Mouse (Mus musculus) CH12F3 (cell line): ENCODE data around the gene Flt3.

ENCODE experiments used
- in situ Hi-C: fragments of 300-500 bp; cut with MboI; formaldehyde crosslinking; loops from 2 replicates; pipeline ENCODE4 v1.14.3; 2020; ENCODE audit warnings: low sequenced_read_pairs

Flt3 gene

DNA sequence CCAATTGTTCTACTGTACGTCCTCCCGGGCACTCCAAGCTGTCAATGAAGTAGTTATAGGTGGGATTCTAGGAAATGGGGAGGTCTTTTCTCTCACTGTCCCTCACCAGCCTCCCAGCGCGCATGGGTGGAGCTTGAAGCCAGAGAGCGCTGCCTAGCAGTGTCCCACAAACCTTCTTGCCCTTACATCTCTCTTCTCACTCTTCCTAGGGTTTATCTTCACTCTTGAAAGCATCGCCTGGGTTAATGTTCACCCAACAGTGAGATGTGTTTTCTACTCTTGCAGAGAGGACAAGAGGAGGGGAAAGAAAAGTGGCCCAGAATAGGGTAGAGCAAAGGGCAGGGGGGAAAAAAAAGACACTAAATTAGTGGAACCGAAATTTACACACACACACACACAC lies 83.0 kb downstream of the Flt3 start:
- in situ Hi-C loops = loop anchor here (10.0 kb wide), 1 partner anchor 613 kb away; no protein-coding TSS in a partner anchor

DNA sequence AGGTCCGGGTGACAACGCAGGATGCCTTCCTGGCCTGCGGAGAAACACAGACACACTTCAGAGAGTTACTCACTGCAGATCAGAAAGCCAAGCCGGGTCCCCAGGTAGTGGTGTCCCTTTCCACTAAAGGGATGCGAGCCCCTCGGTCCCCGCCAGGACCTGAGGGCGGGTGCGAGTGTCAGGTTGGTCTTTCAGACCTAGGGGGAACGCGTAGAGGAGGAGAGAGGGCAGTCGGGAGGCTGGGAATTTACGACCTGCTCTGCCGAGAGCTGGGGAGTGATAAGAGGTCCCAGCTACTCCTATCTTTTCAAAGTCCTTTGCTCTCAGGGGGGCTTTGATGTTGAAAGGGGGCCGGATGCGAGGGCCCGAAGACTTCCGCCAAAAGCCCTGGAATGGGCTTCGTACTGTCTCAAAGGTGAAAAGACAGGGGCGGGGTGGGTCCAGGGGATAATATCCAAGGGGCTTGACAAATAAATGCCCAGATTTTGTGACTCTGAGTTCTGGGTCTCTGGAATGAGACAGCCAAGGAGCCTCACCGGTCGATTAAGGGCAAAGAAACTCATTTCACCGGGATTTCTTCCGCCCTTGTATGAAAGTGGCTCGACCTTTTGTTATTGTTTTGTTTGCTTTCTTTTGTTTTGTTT lies 84.7 kb downstream of the Flt3 start:
- in situ Hi-C loops = loop anchor here (10.0 kb wide), 1 partner anchor 611 kb away; no protein-coding TSS in a partner anchor

DNA sequence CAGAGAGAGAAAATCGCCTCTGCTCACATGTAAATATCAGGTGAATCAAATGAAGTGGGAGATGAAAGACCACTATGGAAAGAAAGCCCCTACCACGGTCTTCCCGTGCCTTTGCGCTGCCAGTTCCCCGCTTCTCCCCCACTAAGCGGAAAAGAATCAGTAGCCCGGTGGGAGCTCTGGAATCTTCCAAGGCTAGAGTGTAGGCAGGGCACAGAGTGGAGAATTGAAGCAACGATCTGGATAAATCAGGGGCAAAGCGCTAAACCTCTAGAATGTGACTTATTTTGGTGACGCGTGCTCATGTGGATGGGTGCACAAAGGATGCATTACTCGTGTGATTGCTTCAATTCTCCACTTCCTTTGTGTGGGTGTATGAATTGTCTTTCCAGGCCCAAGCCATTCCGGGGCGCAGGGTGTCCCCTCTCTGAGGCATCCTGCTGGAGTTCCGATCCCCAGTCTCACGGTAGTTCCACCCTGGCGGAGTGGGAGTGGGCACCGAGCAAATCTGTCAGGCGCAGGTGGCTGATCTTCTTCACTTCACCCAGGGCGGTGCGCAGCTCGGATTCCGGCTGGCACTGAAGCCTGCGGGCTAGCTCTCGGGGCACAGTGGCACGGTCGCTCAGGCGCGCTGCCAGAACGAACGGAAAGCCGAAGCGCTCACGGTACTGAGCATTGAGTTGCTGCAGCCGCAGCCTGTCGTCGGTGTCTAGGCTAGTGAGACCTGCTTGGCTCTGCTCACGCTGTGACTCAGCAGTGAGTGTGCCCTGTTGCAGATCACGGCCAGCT lies 85.5 kb downstream of the Flt3 start:
- in situ Hi-C loops = loop anchor here (10.0 kb wide), 1 partner anchor 610 kb away; no protein-coding TSS in a partner anchor

DNA sequence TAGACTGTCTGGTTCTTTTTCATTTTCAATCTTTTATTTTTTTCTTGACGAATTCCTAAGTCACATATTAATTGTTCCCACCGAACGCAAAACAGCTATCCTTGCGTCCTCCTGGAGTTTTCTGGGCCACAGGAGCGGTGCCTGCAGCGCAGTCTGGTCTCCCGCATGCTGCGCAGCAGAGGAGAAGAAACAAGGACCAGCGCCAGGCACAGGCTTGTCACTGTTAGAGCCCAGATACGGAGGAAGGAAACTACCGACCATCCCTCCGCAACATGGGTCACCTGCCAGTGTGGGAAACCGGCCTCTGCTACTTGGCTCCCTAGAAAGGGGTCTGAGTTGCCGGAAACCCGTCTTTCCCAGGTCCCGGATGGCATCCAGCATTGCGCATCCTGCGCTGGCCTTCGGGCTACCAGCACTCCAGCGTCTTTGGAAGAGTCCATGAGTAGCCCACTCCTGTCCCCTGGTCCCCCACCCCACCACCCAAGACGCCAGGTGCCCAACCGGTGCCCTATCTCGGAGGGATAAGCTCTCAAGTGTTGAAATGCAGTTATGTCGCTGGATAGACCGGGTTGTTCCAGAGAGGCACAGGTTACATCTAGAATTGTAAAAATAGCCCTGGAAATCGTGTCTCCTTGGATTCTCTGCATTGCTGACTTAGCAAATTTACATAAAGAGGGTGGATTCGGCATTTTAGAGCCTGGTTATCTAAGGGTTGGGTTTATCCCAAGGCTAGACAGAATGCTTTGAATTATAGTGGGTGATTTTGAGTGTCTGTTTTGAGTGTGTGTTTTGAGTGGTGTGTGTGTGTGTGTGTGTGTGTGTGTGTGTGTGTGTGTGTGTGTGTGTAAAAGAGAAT lies 87.2 kb downstream of the Flt3 start:
- in situ Hi-C loops = loop anchor here (10.0 kb wide), 1 partner anchor 608 kb away; no protein-coding TSS in a partner anchor

DNA sequence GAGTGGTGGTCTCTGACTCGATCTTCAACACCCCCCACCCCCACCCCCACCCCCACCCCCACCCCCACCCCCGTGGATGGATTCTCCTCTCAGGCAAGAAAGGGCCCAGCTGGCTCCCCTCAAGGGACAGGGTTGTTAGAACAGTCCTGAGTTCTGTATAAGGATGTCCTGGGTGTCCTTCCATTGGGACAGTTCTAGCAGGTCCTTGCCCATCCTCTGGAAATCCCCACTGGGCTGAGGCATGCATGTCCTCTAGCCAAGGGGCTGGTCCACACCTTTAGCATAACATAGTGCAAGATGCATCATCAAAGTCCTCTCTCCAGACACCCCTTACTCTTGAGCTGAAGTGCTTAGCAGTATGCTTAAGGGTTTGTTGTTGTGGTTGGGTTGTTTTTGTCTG lies 90.5 kb downstream of the Flt3 start:
- in situ Hi-C loops = loop anchor here (10.0 kb wide), 2 partner anchors 395 to 605 kb away; no protein-coding TSS in a partner anchor

DNA sequence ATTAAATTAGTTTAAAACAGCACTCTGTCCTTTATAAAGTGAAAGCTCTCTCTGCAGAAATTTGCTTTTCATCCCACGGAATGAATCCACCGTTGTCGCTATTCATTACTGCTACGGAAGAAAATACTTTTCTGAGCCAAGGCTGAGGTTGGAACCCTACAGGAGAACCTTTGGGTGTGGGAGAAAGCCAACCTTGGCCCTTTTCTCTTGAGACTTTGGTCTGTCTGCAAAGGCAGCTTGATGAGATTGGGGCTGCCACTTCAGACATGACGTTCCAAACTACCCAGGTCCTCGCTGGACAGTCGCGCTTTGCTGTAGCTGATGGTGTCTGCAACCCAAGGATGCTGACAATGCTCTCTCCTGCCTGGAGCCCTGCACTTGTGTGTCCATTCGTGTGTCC lies 91.8 kb downstream of the Flt3 start:
- in situ Hi-C loops = loop anchor here (10.0 kb wide), 1 partner anchor 394 kb away; no protein-coding TSS in a partner anchor

DNA sequence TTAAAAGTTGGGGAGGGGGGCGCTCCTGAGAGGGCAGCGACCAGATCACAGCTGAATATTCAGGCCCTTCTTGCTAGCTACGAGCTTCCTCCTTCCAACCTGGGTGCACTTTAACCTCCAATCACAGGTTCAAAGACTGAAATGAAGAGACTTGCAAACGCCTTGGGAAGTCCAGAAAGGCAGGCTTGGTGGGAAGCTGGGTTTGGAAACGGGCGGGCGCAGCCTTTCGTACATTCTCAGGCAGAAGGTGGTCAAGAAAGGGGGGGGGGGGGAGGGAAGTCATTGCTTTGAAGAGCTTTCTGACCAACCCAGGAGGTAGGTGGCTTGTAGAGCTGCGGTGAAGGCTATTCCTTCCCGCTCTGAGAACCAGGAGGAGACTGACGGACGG lies 92.9 kb downstream of the Flt3 start:
- in situ Hi-C loops = loop anchor here (10.0 kb wide), 1 partner anchor 393 kb away; no protein-coding TSS in a partner anchor

DNA sequence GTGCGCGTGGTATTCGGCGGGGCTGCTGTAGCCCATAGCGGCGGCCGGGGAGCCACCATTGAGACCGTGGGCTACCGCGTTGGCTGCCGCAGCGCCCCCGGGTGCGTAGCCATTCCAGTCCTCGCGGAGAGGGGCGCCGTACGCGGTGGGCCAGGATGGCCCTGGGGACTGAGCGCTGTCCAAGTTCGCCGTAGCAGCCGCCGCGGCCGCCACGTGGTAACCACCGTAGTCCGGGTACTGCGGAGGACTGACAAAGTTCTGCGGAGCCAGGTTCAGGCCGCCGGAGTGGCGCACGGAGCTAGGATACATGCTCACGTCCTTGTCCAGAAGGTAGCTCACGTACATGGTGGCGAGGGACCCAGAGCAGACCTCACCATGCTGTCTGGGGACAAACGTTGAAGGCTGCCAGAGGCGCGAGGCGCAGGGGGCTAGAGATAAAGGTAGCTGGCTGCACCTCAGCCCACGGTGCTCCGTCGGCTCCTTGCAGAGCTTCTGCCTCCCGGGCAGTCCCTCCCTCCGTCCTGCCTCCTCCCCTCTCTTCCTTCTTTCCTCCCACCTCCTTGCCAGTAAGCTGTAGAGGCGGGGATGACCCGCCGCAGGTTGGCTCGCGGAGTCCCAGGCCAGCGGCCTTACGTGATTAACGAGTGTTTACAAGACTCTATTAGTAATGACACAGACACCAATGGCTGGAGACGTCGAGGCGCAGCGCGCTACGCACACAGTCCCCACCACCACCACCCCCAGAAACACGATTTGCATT lies 93.5 kb downstream of the Flt3 start, which contains the start of gene Cdx2:
Gene Cdx2 (minus strand): TSS at position 633 of the 760 bp plus-strand sequence.
- in situ Hi-C loops = loop anchor here (10.0 kb wide), 1 partner anchor 392 kb away; no protein-coding TSS in a partner anchor

DNA sequence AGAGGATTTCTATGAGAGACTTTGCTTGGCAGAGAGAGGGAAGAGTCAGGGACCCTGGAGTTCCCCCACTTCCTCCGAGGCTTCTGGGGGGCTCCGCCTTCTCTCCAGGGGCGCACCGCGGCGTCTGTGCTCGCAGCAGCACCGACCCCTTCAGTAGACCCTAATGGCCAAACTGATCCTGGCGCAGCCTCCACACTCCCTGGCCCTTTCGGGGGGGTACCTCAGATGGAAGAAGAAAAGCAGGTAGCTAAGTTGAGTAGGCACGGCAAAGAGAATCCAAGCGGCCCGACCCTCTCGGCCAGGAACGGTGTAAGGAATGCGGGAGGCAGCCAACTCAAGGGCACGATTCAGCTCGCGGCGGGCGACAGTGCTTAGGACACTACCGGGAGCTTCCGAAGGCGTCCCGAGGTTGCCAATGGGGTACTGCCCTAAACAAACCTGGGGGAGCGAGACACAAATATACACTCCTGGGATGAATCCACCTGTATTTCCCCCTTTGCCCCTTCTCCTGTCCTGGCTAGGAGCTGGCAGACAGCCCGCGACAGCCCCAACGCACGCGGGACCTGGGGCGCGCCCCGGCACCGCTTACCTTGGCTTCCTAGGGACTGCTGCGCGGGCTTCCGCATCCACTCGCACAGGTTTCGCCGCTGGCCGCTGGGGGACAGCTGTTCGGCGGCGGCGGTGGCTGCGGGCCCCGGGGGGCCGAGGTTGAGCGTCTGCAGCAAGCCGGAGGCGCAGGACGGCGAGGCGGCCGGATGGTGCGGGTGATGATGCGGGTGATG lies 94.2 kb downstream of the Flt3 start:
- in situ Hi-C loops = loop anchor here (10.0 kb wide), 1 partner anchor 391 kb away; no protein-coding TSS in a partner anchor

DNA sequence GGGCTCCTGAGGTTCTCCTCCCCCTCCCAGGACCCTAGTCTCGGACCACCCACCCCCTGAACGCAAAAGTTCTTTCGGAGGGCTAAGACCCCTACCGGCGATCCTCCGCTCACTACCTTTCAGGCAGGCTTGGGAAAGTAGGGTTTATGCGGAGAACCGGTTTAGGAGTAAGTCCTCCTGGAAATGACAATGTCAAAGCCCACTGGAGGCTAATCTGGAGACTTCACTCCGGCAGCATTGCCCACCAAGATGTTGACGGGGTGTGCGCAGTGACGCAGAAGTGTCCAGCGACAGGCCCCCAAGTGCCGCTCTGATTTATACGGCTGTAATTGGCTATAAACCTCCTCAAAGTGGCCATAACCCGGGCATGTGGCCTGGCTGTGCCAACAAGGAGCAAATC lies 95.1 kb downstream of the Flt3 start:
- in situ Hi-C loops = loop anchor here (10.0 kb wide), 1 partner anchor 390 kb away; no protein-coding TSS in a partner anchor

DNA sequence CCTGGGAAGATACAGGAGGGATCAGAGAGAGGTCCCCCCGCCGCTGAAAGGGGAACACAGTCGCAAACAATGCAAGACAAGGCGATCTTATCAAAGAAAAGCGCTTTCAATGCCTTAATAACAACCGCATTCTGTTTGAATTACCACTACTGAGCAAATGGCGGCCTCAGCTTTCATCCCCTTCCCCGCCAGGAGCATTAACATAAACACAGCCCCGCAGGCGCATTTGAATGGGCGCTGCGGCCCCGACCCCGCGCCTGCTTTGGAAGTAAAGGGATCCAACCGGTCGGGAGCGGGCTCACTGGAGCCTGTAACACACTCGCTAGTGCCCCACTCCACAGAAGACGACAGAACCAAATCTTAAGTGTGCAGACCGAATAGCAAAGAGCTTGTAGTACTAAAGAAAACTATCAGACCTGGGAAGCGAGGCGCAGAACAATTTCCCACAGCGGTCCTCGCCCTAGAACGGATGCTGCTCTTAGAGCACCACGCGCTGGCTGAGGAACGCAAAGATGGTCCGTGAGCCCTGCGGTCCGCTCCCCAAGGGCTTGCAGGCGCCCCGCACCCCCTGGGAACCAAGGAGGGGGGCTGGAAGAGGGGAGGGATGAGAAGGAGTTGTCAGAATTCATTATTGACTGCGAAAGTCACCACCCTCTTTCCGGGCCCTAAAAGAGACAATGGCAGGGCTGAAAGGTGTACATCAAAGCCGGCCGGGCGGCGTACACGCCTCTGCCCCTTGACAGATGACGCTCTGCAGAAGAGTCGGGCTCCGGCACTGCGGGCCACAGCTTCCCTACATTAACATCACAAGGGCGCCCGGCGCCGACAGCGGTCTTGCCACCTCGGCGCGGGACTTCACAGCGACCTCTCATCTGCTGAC lies 95.8 kb downstream of the Flt3 start:
- in situ Hi-C loops = loop anchor here (10.0 kb wide), 1 partner anchor 390 kb away; no protein-coding TSS in a partner anchor

DNA sequence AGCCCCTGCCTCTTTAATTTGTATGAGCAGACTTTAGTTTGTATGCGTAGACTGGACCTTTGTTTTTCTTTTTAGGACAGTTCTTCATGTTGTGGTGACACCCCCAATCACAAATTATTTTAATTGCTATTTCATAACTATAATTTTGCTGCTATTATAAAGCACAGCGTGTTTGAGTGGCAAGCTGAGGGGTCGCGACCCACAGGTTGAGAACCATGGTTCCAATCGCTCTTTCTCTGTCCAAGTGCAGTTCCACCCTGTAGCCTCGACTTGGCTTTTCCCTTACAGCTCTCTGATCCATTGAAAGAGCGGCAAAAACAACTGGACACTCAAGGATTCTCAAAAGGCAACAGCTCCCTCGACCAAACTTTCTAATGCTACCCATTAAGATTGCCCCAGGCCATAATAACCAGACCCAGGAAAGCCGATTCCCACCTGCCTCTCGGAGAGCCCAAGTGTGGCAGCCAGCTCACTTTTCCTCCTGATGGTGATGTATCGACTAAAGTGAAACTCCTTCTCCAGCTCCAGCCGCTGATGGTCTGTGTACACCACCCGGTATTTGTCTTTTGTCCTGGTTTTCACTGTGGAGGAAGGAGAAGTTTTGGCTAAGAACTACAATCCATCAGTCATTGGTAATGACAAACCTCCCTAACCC lies 97.4 kb downstream of the Flt3 start:
- in situ Hi-C loops = loop anchor here (10.0 kb wide), 1 partner anchor 388 kb away; no protein-coding TSS in a partner anchor

DNA sequence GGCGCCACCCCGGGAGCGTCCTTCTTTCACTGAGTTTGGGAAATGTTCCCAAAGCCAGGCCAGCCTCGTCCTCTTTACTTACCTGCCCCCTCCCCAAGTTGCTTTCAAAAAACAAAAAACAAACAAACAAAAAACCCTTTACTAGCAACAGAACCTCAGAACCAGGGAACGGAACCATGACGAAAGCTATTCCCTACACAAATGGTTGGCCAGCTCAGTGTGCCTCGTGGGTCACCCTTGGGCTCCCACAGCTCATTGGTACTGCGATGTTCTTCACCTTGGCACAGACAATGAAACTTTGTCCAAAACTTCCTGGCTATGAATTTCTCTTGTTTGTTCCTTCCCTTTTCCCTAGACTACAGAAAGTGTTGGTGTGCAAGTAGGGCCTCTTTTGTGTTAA lies 98.1 kb downstream of the Flt3 start:
- in situ Hi-C loops = loop anchor here (10.0 kb wide), 1 partner anchor 387 kb away; no protein-coding TSS in a partner anchor

DNA sequence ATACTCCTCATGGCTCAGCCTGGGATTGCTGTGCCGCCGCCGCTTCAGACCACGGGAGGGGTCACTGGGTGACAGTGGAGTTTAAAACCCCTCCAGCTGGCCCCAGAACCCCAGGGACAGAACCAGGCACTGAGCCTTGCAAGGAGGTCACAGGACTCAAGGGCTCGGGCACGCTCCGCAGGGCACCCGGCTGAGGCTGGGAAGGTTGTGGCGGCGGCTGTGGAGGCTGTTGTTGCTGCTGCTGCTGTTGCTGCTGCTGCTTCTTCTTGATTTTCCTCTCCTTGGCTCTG lies 98.6 kb downstream of the Flt3 start:
- in situ Hi-C loops = loop anchor here (10.0 kb wide), 1 partner anchor 387 kb away; no protein-coding TSS in a partner anchor

DNA sequence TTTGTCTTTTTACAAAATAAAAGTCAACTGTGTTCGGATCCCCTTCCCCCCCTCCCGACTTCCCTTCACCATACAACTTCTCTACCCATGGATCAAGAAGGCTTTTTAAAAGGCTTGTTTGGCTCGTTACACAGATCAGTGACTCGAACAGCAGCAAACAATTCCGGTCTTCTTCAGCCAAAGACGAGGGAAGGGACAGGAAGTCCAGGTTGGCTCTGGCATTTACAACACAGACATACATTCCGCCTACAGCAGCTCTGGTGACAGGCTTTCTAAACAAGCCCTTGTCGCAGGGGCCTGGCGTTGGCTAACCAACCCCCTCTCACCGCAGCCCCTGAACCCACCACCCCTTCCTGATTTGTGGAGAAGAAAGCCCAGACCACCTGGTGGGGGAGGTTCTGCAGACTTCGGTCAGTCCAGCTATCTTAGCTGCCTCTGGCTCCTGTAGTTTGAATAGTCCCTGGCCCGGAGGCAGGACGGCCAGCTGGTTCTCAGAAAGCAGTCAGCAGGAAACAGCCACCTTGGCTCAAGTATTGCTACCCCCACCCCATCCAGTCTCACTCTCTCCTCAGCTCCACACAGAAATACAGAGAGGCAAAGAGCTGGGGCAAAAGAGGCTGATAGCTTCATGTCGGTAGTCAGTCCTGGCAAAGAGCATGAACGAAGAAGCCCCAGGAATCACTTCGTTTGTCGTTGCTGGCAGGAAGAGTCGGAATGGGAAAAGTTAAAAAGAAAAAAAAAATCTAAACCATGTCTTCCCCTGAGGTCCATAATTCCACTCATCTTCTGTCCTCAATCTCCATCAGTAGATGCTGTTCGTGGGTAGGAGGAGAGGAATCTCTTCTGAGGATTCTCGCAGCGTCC lies 99.1 kb downstream of the Flt3 start:
- in situ Hi-C loops = loop anchor here (10.0 kb wide), 1 partner anchor 386 kb away; no protein-coding TSS in a partner anchor

DNA sequence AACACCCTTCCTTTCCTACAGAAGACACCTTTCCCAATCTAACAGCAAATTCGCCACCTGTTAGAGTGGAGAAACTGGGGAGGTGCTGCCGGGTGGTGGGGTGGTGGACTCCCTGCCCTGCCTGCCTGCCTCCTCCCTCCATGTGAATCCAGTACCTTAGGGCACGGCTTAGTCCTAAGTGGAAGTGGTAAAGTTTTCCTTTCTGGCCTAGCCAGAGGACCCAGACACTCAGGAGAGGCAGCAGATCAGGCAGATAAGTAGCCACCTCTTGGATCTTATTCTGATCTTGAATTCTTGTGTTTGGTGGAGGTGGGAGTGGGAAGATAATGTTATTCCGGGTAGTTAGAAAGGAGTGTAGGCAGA lies 100.3 kb downstream of the Flt3 start:
- in situ Hi-C loops = loop anchor here (10.0 kb wide), 1 partner anchor 385 kb away; no protein-coding TSS in a partner anchor
